Mouse (Mus musculus): ENCODE data around the gene Hist1h3f. TPM values are rescaled to one million over a fixed set of nuclear protein-coding genes. Genes with fewer than 3 reads are reported as not detected.
"Not testable (repeated sequence)": the region's sequence is repeated elsewhere in the genome, so short reads cannot be mapped to it uniquely, and the experiment has no call there.

The Hist1h3f gene
- polyA plus RNA-seq, 1 experiment from 2014 or later, result 0.32 TPM

- Histone ChIP-seq H3K27me3 (replicated peaks; ENCODE audit: insufficient read depth, low read length) (no peaks in the 10 kb centered on the region), H3K4me1 (ENCODE audit: insufficient read depth, low read depth, low read length) (no peaks in the 10 kb centered on the region), H3K36me3 (ENCODE audit: insufficient read depth, low read length) (no peaks in the 10 kb centered on the region), H3K4me2 (replicated peaks; ENCODE audit: low read depth, low read length) (no peak overlapping the region), H3K27ac (ENCODE audit: low read length) (no peak overlapping the region), H3K9ac (replicated peaks; ENCODE audit: low read depth) (no peak overlapping the region), H3K4me3 (ENCODE audit: low read depth, low read length) (no peak overlapping the region), H3K9me3 (ENCODE audit: low read length) (no peaks in the 10 kb centered on the region)
- peak; percentile 4 for DNase-seq (ENCODE audit: low spot score)
- TF ChIP-seq CTCF (IDR thresholded peaks at IDR 0.05), result no peak
- TF ChIP-seq EP300 (IDR thresholded peaks at IDR 0.05), result no peak
- ATAC-seq, result no peak
- WGBS, result 61% methylated on average over 2 of the region's 2 CpGs
Measured at GRCm38 (mm10) chr13:23564482-23564881, 20.6 kb downstream of the Hist1h3f start.

- peak; percentile 23; the same call in 1 of the 2 replicates for TF ChIP-seq CTCF (IDR thresholded peaks at IDR 0.05)
- WGBS, result 3% methylated on average over 15 of the region's 41 CpGs
- H3K4me1 ChIP-seq (ENCODE audit: insufficient read depth, low read depth, low read length); H3K27me3 ChIP-seq (replicated peaks; ENCODE audit: insufficient read depth, low read length); H3K9me3 ChIP-seq (ENCODE audit: low read length); H3K36me3 ChIP-seq (ENCODE audit: insufficient read depth, low read length): not testable (repeated sequence)
- peak overlapping the region; percentile 34; the same call in 1 of the 2 replicates for H3K9ac ChIP-seq (replicated peaks; ENCODE audit: low read depth)
- peak overlapping the region; percentile 33 for H3K4me3 ChIP-seq (ENCODE audit: low read depth, low read length)
- peak overlapping the region; percentile 64 for H3K4me2 ChIP-seq (replicated peaks; ENCODE audit: low read depth, low read length)
- peak; percentile 25 for ATAC-seq
- DNase-seq (ENCODE audit: low spot score), result peak; percentile 15
- H3K27ac ChIP-seq (ENCODE audit: low read length), result peak overlapping the region; percentile 91
Measured at GRCm38 (mm10) chr13:23570261-23571021, 26.6 kb downstream of the Hist1h3f start.

- peak within 1 kb of the TSS; percentile 64 for H3K4me2 ChIP-seq (replicated peaks; ENCODE audit: low read depth, low read length)
- peak; percentile 87 for ATAC-seq
- 3% methylated on average over 17 of the region's 18 CpGs for WGBS
Measured at GRCm38 (mm10) chr13:23571022-23571503, 27.2 kb downstream of the Hist1h3f start, which contains the start of the genes Hist1h2ae and Hist1h2bg. Hist1h2ae (minus strand) TSS chr13:23571220. Hist1h2bg (plus strand) TSS chr13:23571396.

GRCm38 (mm10) chr13:23571504-23572217, 27.8 kb downstream of the Hist1h3f start:
- under 1% methylated on average over 8 of the region's 34 CpGs for WGBS
- DNase-seq (ENCODE audit: low spot score), result peak; percentile 17
- not testable (repeated sequence) for ATAC-seq

More at GRCm38 (mm10) chr13:23571022-23571503, 27.2 kb downstream of the Hist1h3f start, which contains the start of the genes Hist1h2ae and Hist1h2bg:
- Histone ChIP-seq H3K9ac (replicated peaks; ENCODE audit: low read depth) (peak within 1 kb of the TSS; percentile 34; the same call in 1 of the 2 replicates), H3K4me3 (ENCODE audit: low read depth, low read length) (peak within 1 kb of the TSS; percentile 33), H3K27ac (ENCODE audit: low read length) (peak within 1 kb of the TSS; percentile 91), H3K36me3 (ENCODE audit: insufficient read depth, low read length) (no peaks in the 10 kb centered on the region), H3K27me3 (replicated peaks; ENCODE audit: insufficient read depth, low read length) (no peaks in the 10 kb centered on the region), H3K4me1 (ENCODE audit: insufficient read depth, low read depth, low read length) (peaks cover 6% of the 10 kb centered on the region; the same call in 1 of the 2 replicates), H3K9me3 (ENCODE audit: low read length) (no peaks in the 10 kb centered on the region)
- peak; percentile 99 for DNase-seq (ENCODE audit: low spot score)
- peak; percentile 72 for TF ChIP-seq EP300 (IDR thresholded peaks at IDR 0.05)
- TF ChIP-seq CTCF (IDR thresholded peaks at IDR 0.05), result no peak

GRCm38 (mm10) chr13:23572218-23573033, 28.6 kb downstream of the Hist1h3f start:
- H3K27ac ChIP-seq (ENCODE audit: low read length), result peak overlapping the region; percentile 48
- TF ChIP-seq CTCF (IDR thresholded peaks at IDR 0.05), result no peak
- TF ChIP-seq EP300 (IDR thresholded peaks at IDR 0.05), result no peak
- peaks cover 11% of the 10 kb centered on the region; the same call in 1 of the 2 replicates for H3K4me1 ChIP-seq (ENCODE audit: insufficient read depth, low read depth, low read length)
- H3K9me3 ChIP-seq (ENCODE audit: low read length), result no peaks in the 10 kb centered on the region
- no peak for ATAC-seq
- peak overlapping the region; percentile 17; the same call in 1 of the 2 replicates for H3K9ac ChIP-seq (replicated peaks; ENCODE audit: low read depth)
- peak; percentile 18 for DNase-seq (ENCODE audit: low spot score)
- WGBS, result 16% methylated on average over 2 of the region's 2 CpGs
- no peaks in the 10 kb centered on the region for H3K27me3 ChIP-seq (replicated peaks; ENCODE audit: insufficient read depth, low read length)
- peak overlapping the region; percentile 64 for H3K4me2 ChIP-seq (replicated peaks; ENCODE audit: low read depth, low read length)
- H3K36me3 ChIP-seq (ENCODE audit: insufficient read depth, low read length), result no peaks in the 10 kb centered on the region
- peak overlapping the region; percentile 33 for H3K4me3 ChIP-seq (ENCODE audit: low read depth, low read length)

More at GRCm38 (mm10) chr13:23571504-23572217, 27.8 kb downstream of the Hist1h3f start:
- not testable (repeated sequence) for H3K9me3 ChIP-seq (ENCODE audit: low read length); H3K36me3 ChIP-seq (ENCODE audit: insufficient read depth, low read length); H3K27me3 ChIP-seq (replicated peaks; ENCODE audit: insufficient read depth, low read length)
- Histone ChIP-seq H3K4me1 (ENCODE audit: insufficient read depth, low read depth, low read length) (peaks cover 11% of the 10 kb centered on the region; the same call in 1 of the 2 replicates), H3K9ac (replicated peaks; ENCODE audit: low read depth) (peak overlapping the region; percentile 17; the same call in 1 of the 2 replicates), H3K4me2 (replicated peaks; ENCODE audit: low read depth, low read length) (peak overlapping the region; percentile 64), H3K4me3 (ENCODE audit: low read depth, low read length) (peak overlapping the region; percentile 33), H3K27ac (ENCODE audit: low read length) (peak overlapping the region; percentile 91)
- TF ChIP-seq EP300 (IDR thresholded peaks at IDR 0.05), result 0 out of 2 replicates have a peak, but pooled peaks have one; percentile 15

- H3K27me3 ChIP-seq (replicated peaks; ENCODE audit: insufficient read depth, low read length); H3K36me3 ChIP-seq (ENCODE audit: insufficient read depth, low read length); ATAC-seq; H3K9me3 ChIP-seq (ENCODE audit: low read length): not testable (repeated sequence)
- WGBS, result 7% methylated on average over 14 of the region's 20 CpGs
- Histone ChIP-seq H3K9ac (replicated peaks; ENCODE audit: low read depth) (peak overlapping the region; percentile 27; the same call in 1 of the 2 replicates), H3K4me1 (ENCODE audit: insufficient read depth, low read depth, low read length) (peaks cover 11% of the 10 kb centered on the region; the same call in 1 of the 2 replicates), H3K4me3 (ENCODE audit: low read depth, low read length) (peak overlapping the region; percentile 16; the same call in 1 of the 2 replicates), H3K27ac (ENCODE audit: low read length) (peak overlapping the region; percentile 39; the same call in 1 of the 2 replicates), H3K4me2 (replicated peaks; ENCODE audit: low read depth, low read length) (peak overlapping the region; percentile 64)
- peak; percentile 12 for DNase-seq (ENCODE audit: low spot score)
Measured at GRCm38 (mm10) chr13:23573034-23573897, 29.4 kb downstream of the Hist1h3f start.

Measured in lung, postnatal 0 days (tissue).